Mouse (Mus musculus): Measurements from ENCODE around the gene Fes. TPM values are rescaled to one million over a fixed set of nuclear protein-coding genes. Genes with fewer than 3 reads are reported as not detected.

Fes gene
- polyA plus RNA-seq, 1 experiment from 2014 or later, result 13.5 TPM

- Histone ChIP-seq H3K4me1 (no peaks in the 10 kb centered on the region), H3K4me3 (replicated peaks) (no peak overlapping the region), H3K27me3 (replicated peaks) (no peaks in the 10 kb centered on the region), H3K4me2 (no peak overlapping the region), H3K27ac (no peak overlapping the region), H3K9ac (no peak overlapping the region), H3K9me3 (no peaks in the 10 kb centered on the region), H3K36me3 (peaks cover 55% of the 10 kb centered on the region)
- ATAC-seq (ENCODE audit: insufficient read depth, low FRiP score, low read depth), result no peak
- 80% methylated on average over 4 of the region's 4 CpGs for WGBS
Measured at GRCm38 (mm10) chr7:80358039-80358438, 29.7 kb downstream of the Fes start.

GRCm38 (mm10) chr7:80357156-80357555 is 30.6 kb downstream of the Fes start:
- Histone ChIP-seq H3K27ac (no peak overlapping the region), H3K4me2 (no peak overlapping the region), H3K4me3 (replicated peaks) (no peak overlapping the region), H3K4me1 (no peaks in the 10 kb centered on the region), H3K36me3 (peaks cover 50% of the 10 kb centered on the region), H3K27me3 (replicated peaks) (no peaks in the 10 kb centered on the region), H3K9ac (no peak overlapping the region), H3K9me3 (no peaks in the 10 kb centered on the region)
- no peak for ATAC-seq (ENCODE audit: insufficient read depth, low FRiP score, low read depth)
- 72% methylated on average over 8 of the region's 8 CpGs for WGBS

GRCm38 (mm10) chr7:80356351-80356750 is 31.4 kb downstream of the Fes start:
- Histone ChIP-seq H3K4me1 (no peaks in the 10 kb centered on the region), H3K4me2 (no peak overlapping the region), H3K36me3 (peaks cover 46% of the 10 kb centered on the region), H3K4me3 (replicated peaks) (no peak overlapping the region), H3K9me3 (no peaks in the 10 kb centered on the region), H3K9ac (no peak overlapping the region), H3K27ac (no peak overlapping the region), H3K27me3 (replicated peaks) (no peaks in the 10 kb centered on the region)
- ATAC-seq (ENCODE audit: insufficient read depth, low FRiP score, low read depth), result no peak
- WGBS, result 83% methylated on average over 13 of the region's 13 CpGs

GRCm38 (mm10) chr7:80352920-80353319 is 34.8 kb downstream of the Fes start:
- 91% methylated on average over 8 of the region's 8 CpGs for WGBS
- H3K4me2 ChIP-seq, result no peak overlapping the region
- no peaks in the 10 kb centered on the region for H3K9me3 ChIP-seq
- ATAC-seq (ENCODE audit: insufficient read depth, low FRiP score, low read depth), result no peak
- no peak overlapping the region for H3K4me3 ChIP-seq (replicated peaks)
- H3K9ac ChIP-seq, result no peak overlapping the region
- H3K27ac ChIP-seq, result no peak overlapping the region
- H3K27me3 ChIP-seq (replicated peaks), result no peaks in the 10 kb centered on the region
- H3K4me1 ChIP-seq, result 0 out of 2 replicates have a peak, but pooled peaks cover 3% of the 10 kb centered on the region
- H3K36me3 ChIP-seq, result peaks cover 39% of the 10 kb centered on the region

- no peak overlapping the region for H3K4me2 ChIP-seq
- 0 out of 2 replicates have a peak, but pooled peaks cover 7% of the 10 kb centered on the region for H3K4me1 ChIP-seq
- WGBS, result 67% methylated on average over 2 of the region's 2 CpGs
- peaks cover 29% of the 10 kb centered on the region for H3K36me3 ChIP-seq
- H3K27ac ChIP-seq, result no peak overlapping the region
- no peak overlapping the region for H3K4me3 ChIP-seq (replicated peaks)
- H3K9ac ChIP-seq, result no peak overlapping the region
- H3K9me3 ChIP-seq, result no peaks in the 10 kb centered on the region
- ATAC-seq (ENCODE audit: insufficient read depth, low FRiP score, low read depth), result no peak
- no peaks in the 10 kb centered on the region for H3K27me3 ChIP-seq (replicated peaks)
Measured at GRCm38 (mm10) chr7:80350808-80351207, 36.9 kb downstream of the Fes start.

- 56% methylated on average over 13 of the region's 13 CpGs for WGBS
- Histone ChIP-seq H3K27me3 (replicated peaks) (no peaks in the 10 kb centered on the region), H3K4me3 (replicated peaks) (no peak overlapping the region), H3K4me1 (peaks cover 12% of the 10 kb centered on the region), H3K4me2 (no peak overlapping the region), H3K9me3 (no peaks in the 10 kb centered on the region), H3K9ac (no peak overlapping the region), H3K36me3 (peaks cover 16% of the 10 kb centered on the region), H3K27ac (peak overlapping the region; percentile 77)
- 0 out of 2 replicates have a peak, but pooled peaks have one; percentile 16 for ATAC-seq (ENCODE audit: insufficient read depth, low FRiP score, low read depth)
Measured at GRCm38 (mm10) chr7:80347670-80348586, 39.8 kb downstream of the Fes start.

GRCm38 (mm10) chr7:80346830-80347229 is 40.9 kb downstream of the Fes start:
- no peaks in the 10 kb centered on the region for H3K27me3 ChIP-seq (replicated peaks)
- H3K4me3 ChIP-seq (replicated peaks), result no peak overlapping the region
- H3K4me1 ChIP-seq, result peaks cover 15% of the 10 kb centered on the region
- H3K27ac ChIP-seq, result peak overlapping the region; percentile 77; the same call in 1 of the 2 replicates
- WGBS, result 79% methylated on average over 5 of the region's 5 CpGs
- no peak overlapping the region for H3K4me2 ChIP-seq
- no peak overlapping the region for H3K9ac ChIP-seq
- H3K9me3 ChIP-seq, result no peaks in the 10 kb centered on the region
- peaks cover 13% of the 10 kb centered on the region for H3K36me3 ChIP-seq
- ATAC-seq (ENCODE audit: insufficient read depth, low FRiP score, low read depth), result no peak

- Histone ChIP-seq H3K4me2 (no peak overlapping the region), H3K4me1 (peaks cover 16% of the 10 kb centered on the region), H3K36me3 (peaks cover 10% of the 10 kb centered on the region), H3K27me3 (replicated peaks) (no peaks in the 10 kb centered on the region), H3K27ac (no peak overlapping the region), H3K9ac (no peak overlapping the region), H3K9me3 (no peaks in the 10 kb centered on the region), H3K4me3 (replicated peaks) (no peak overlapping the region)
- ATAC-seq (ENCODE audit: insufficient read depth, low FRiP score, low read depth), result no peak
- WGBS, result 91% methylated on average over 9 of the region's 9 CpGs
Measured at GRCm38 (mm10) chr7:80346173-80346572, 41.6 kb downstream of the Fes start.

- H3K27ac ChIP-seq, result peak overlapping the region; percentile 44; the same call in 1 of the 2 replicates
- no peaks in the 10 kb centered on the region for H3K9me3 ChIP-seq
- peak overlapping the region; percentile 55 for H3K4me3 ChIP-seq (replicated peaks)
- no peaks in the 10 kb centered on the region for H3K36me3 ChIP-seq
- peak overlapping the region; percentile 78 for H3K9ac ChIP-seq
- no peaks in the 10 kb centered on the region for H3K27me3 ChIP-seq (replicated peaks)
- H3K4me1 ChIP-seq, result peaks cover 32% of the 10 kb centered on the region
- no peak for ATAC-seq (ENCODE audit: insufficient read depth, low FRiP score, low read depth)
- WGBS, result 24% methylated on average over 19 of the region's 19 CpGs
- peak overlapping the region; percentile 85 for H3K4me2 ChIP-seq
Measured at GRCm38 (mm10) chr7:80343270-80344018, 44.3 kb downstream of the Fes start.

GRCm38 (mm10) chr7:80342858-80343257 is 44.9 kb downstream of the Fes start, which contains the start of gene Hddc3:
Gene Hddc3, plus strand, starts transcription at chr7:80343104.
- Histone ChIP-seq H3K9ac (peak within 1 kb of the TSS; percentile 78), H3K27ac (peak within 1 kb of the TSS; percentile 44; the same call in 1 of the 2 replicates), H3K4me3 (replicated peaks) (peak within 1 kb of the TSS; percentile 55), H3K4me1 (peaks cover 35% of the 10 kb centered on the region), H3K27me3 (replicated peaks) (no peaks in the 10 kb centered on the region), H3K36me3 (no peaks in the 10 kb centered on the region), H3K9me3 (no peaks in the 10 kb centered on the region), H3K4me2 (peak within 1 kb of the TSS; percentile 85)
- WGBS, result under 1% methylated on average over 25 of the region's 25 CpGs
- ATAC-seq (ENCODE audit: insufficient read depth, low FRiP score, low read depth), result peak; percentile 11; the same call in 1 of the 2 replicates

GRCm38 (mm10) chr7:80341793-80342192 is 46.0 kb downstream of the Fes start:
- WGBS, result 73% methylated on average over 7 of the region's 7 CpGs
- Histone ChIP-seq H3K4me3 (replicated peaks) (no peak overlapping the region), H3K9ac (no peak overlapping the region), H3K9me3 (no peaks in the 10 kb centered on the region), H3K27me3 (replicated peaks) (no peaks in the 10 kb centered on the region), H3K4me2 (no peak overlapping the region), H3K36me3 (0 out of 2 replicates have a peak, but pooled peaks cover under 1% of the 10 kb centered on the region), H3K4me1 (peaks cover 34% of the 10 kb centered on the region), H3K27ac (no peak overlapping the region)
- no peak for ATAC-seq (ENCODE audit: insufficient read depth, low FRiP score, low read depth)
